In genomic region chr2:27887461-27888264, GRCm38 (mm10) we compare ENCODE assay signal across 8 mouse cellular contexts. TPM values are rescaled to one million over a fixed set of nuclear protein-coding genes. Genes with fewer than 3 reads are reported as not detected.
DNase-seq lines count a peak whose midpoint lies in the region; ATAC-seq and TF ChIP-seq lines count a peak whose summit lies in the region.

No protein-coding gene starts in this region.

- H3K4me1 ChIP-seq in heart, adult 2 months (ENCODE audit: control insufficient read depth, insufficient read depth, low read length), result peaks cover 3% of the 10 kb centered on the region
- H3K4me1 ChIP-seq in forebrain, embryonic 13.5 days, result peaks cover 43% of the 10 kb centered on the region
- peaks cover 38% of the 10 kb centered on the region for H3K4me1 ChIP-seq in intestine, embryonic 15.5 days (replicated peaks)

- DNase-seq in heart, adult 2 months, result peak in 1 of 2 experiments; percentile 57
- no peak for DNase-seq in heart, postnatal 25 days (ENCODE audit: low spot score)
- DNase-seq in lung, postnatal 14 days, result peak; percentile 39
- no peak for DNase-seq in thymus, postnatal 0 days (ENCODE audit: low spot score)
- DNase-seq in urinary bladder, postnatal 36 days (ENCODE audit: low spot score in 2 of 2), result no peak
- DNase-seq in layer of hippocampus, postnatal 14 days (ENCODE audit: low spot score in 2 of 2), result no peak

- no peaks in the 10 kb centered on the region for H3K36me3 ChIP-seq in heart, adult 2 months (ENCODE audit: control insufficient read depth, insufficient read depth, low read length)
- no peaks in the 10 kb centered on the region for H3K36me3 ChIP-seq in forebrain, embryonic 13.5 days (ENCODE audit: poor library complexity, severe bottlenecking)
- H3K36me3 ChIP-seq in intestine, embryonic 15.5 days, result no peaks in the 10 kb centered on the region

- no peak for TF ChIP-seq EP300 in heart, adult 2 months (IDR thresholded peaks at IDR 0.05; ENCODE audit: insufficient read depth, low read depth, low read length)

- no peak for ATAC-seq in forebrain, embryonic 13.5 days
- ATAC-seq in intestine, embryonic 15.5 days, result no peak

- H3K27me3 ChIP-seq in heart, adult 2 months (ENCODE audit: control insufficient read depth, insufficient read depth, low read length), result peaks cover 4% of the 10 kb centered on the region; the same call in 1 of the 2 replicates
- peaks cover 21% of the 10 kb centered on the region for H3K27me3 ChIP-seq in forebrain, embryonic 13.5 days
- H3K27me3 ChIP-seq in intestine, embryonic 15.5 days (replicated peaks), result peaks cover 10% of the 10 kb centered on the region; the same call in 1 of the 2 replicates

- H3K9me3 ChIP-seq in forebrain, embryonic 13.5 days (replicated peaks), result no peaks in the 10 kb centered on the region
- no peaks in the 10 kb centered on the region for H3K9me3 ChIP-seq in intestine, embryonic 15.5 days

- no peak for TF ChIP-seq CTCF in heart, adult 2 months (IDR thresholded peaks at IDR 0.05)

- intact Hi-C loops in heart, adult 2 months (cut with DNase I), result loop anchor here (1.0 to 5.0 kb wide), 2 partner anchors 115 to 335 kb away; no protein-coding TSS in a partner anchor
- intact Hi-C loops in heart, postnatal 25 days (cut with DNase I), result loop anchor here (1.0 to 10.0 kb wide), 3 partner anchors 115 to 323 kb away; partner anchors contain the start of gene Rxra

- TF ChIP-seq POLR2A in heart, adult 2 months (IDR thresholded peaks at IDR 0.05; ENCODE audit: insufficient read depth, low read depth, low read length), result no peak

- no peaks in the 10 kb centered on the region for H3K79me2 ChIP-seq in heart, adult 2 months (replicated peaks; ENCODE audit: control insufficient read depth, insufficient read depth, low read length)

- H3K4me2 ChIP-seq in forebrain, embryonic 13.5 days, result peak overlapping the region; percentile 93
- H3K4me2 ChIP-seq in intestine, embryonic 15.5 days (replicated peaks), result peak overlapping the region; percentile 87

- H3K9ac ChIP-seq in heart, adult 2 months (ENCODE audit: low read depth, low read length), result peak overlapping the region; percentile 36
- peak overlapping the region; percentile 73; the same call in 1 of the 2 replicates for H3K9ac ChIP-seq in forebrain, embryonic 13.5 days
- H3K9ac ChIP-seq in intestine, embryonic 15.5 days, result peak overlapping the region; percentile 90

- WGBS in heart, adult 2 months, result 28% methylated on average over 11 of the region's 11 CpGs
- 20% methylated on average over 11 of the region's 11 CpGs for WGBS in forebrain, embryonic 13.5 days
- WGBS in intestine, embryonic 15.5 days, result 28% methylated on average over 11 of the region's 11 CpGs

- peak overlapping the region; percentile 80 for H3K4me3 ChIP-seq in heart, adult 2 months
- peak overlapping the region; percentile 60 for H3K4me3 ChIP-seq in forebrain, embryonic 13.5 days
- peak overlapping the region; percentile 77 for H3K4me3 ChIP-seq in intestine, embryonic 15.5 days (replicated peaks)

- H3K27ac ChIP-seq in heart, adult 2 months, result peak overlapping the region; percentile 86
- no peak overlapping the region for H3K27ac ChIP-seq in forebrain, embryonic 13.5 days
- H3K27ac ChIP-seq in intestine, embryonic 15.5 days, result peak overlapping the region; percentile 91

RNA-seq across cellular contexts. Expression of gene Col5a1, which starts 1.4 kb away (rescaled TPM):
- total RNA-seq in heart, adult 2 months (2021), result 10 to 100 TPM; 16.0 to 22.9 TPM
- polyA plus RNA-seq in heart, adult 2 months (2012; rRNA removed), result 15.7 and 17.2 TPM in 2 replicates
- 10 to 100 TPM; 50.0 to 58.3 TPM for total RNA-seq in heart, postnatal 25 days (2021)
- 6.1 and 6.5 TPM in 2 replicates for polyA plus RNA-seq in forebrain, embryonic 13.5 days (2015; fragmentation: Nextera tagmentation; extraction: Ambion mirVana)
- polyA plus RNA-seq in intestine, embryonic 15.5 days (2015; fragmentation: Nextera tagmentation; extraction: Ambion mirVana), result 96.3 and 97.9 TPM in 2 replicates
- polyA plus RNA-seq in thymus, postnatal 0 days (2015; fragmentation: Nextera tagmentation; extraction: Ambion mirVana), result 10.5 and 12.2 TPM in 2 replicates
- 1 to 10 TPM; 5.9 to 6.1 TPM for total RNA-seq in layer of hippocampus, postnatal 14 days (2021)

Comparison
In these comparisons a context has a peak if more than half of its experiments do, and no peak if none do; other contexts are left out.
1. H3K9ac ChIP-seq: peak in every context shown above with its lines; median percentile 90 in intestine, embryonic 15.5 days; 73 in forebrain, embryonic 13.5 days; 36 in heart, adult 2 months.